In genomic region chr4:64530585-64530984, GRCm38 (mm10) we compare ENCODE assay signal across 8 mouse cellular contexts.
A peak's percentile ranks its signal among the peaks of the same experiment; 100 is the strongest.
DNase-seq lines count a peak whose midpoint lies in the region; ATAC-seq and TF ChIP-seq lines count a peak whose summit lies in the region.

No protein-coding gene starts in this region.

- TF ChIP-seq RAD21 in MEL (IDR thresholded peaks at IDR 0.05; ENCODE audit: low read depth, low read length) = no peak

- no peak overlapping the region for H3K27ac ChIP-seq in intestine, postnatal 0 days (ENCODE audit: low read depth, low read length)
- H3K27ac ChIP-seq in intestine, embryonic 16.5 days (ENCODE audit: low read length) = no peak overlapping the region
- H3K27ac ChIP-seq in MEL (ENCODE audit: control insufficient read depth, low read depth, low read length) = no peak overlapping the region
- no peak overlapping the region for H3K27ac ChIP-seq in cerebellum, adult 2 months (ENCODE audit: insufficient read depth, low read length)

- TF ChIP-seq EP300 in MEL (IDR thresholded peaks at IDR 0.05; ENCODE audit: low read depth in 1 of 2, low read length in 2 of 2) = no peak

- no peaks in the 10 kb centered on the region for H3K79me2 ChIP-seq in MEL (ENCODE audit: control insufficient read depth, insufficient read depth, low read length, poor library complexity)

- H3K4me1 ChIP-seq in intestine, postnatal 0 days (replicated peaks; ENCODE audit: control insufficient read depth, insufficient read depth, low read length) = no peaks in the 10 kb centered on the region
- no peaks in the 10 kb centered on the region for H3K4me1 ChIP-seq in intestine, embryonic 16.5 days (ENCODE audit: control insufficient read depth, insufficient read depth, low read length)
- no peaks in the 10 kb centered on the region for H3K4me1 ChIP-seq in MEL (ENCODE audit: control insufficient read depth in 1 of 2, insufficient read depth in 2 of 2, low read length in 2 of 2)
- H3K4me1 ChIP-seq in cerebellum, adult 2 months (ENCODE audit: control insufficient read depth, insufficient read depth, low read length) = no peaks in the 10 kb centered on the region

- TF ChIP-seq CTCF in intestine, postnatal 0 days (IDR thresholded peaks at IDR 0.05; ENCODE audit: low read depth) = peak; percentile 72
- peak in 1 of 3 experiments; percentile 21; a peak in 1 of 6 replicates for TF ChIP-seq CTCF in MEL (IDR thresholded peaks at IDR 0.05 in 2 of 3, conservative IDR thresholded peaks at IDR 0.05 in 1 of 3; ENCODE audit: control insufficient read depth in 1 of 3, insufficient read depth in 1 of 3, low read depth in 2 of 3, low read length in 3 of 3, poor library complexity in 1 of 3, severe bottlenecking in 1 of 3)
- peak; percentile 54; the same call in 1 of the 2 replicates for TF ChIP-seq CTCF in cerebellum, adult 2 months (IDR thresholded peaks at IDR 0.05; ENCODE audit: borderline replicate concordance, insufficient read depth, low read depth, low read length)

- no peak for TF ChIP-seq POLR2A in MEL (IDR thresholded peaks at IDR 0.05; ENCODE audit: control insufficient read depth in 1 of 2, insufficient read depth in 1 of 2, low read depth in 1 of 2, low read length in 2 of 2, poor library complexity in 1 of 2)
- no peak for TF ChIP-seq POLR2A in cerebellum, adult 2 months (IDR thresholded peaks at IDR 0.05; ENCODE audit: borderline replicate concordance, insufficient read depth, low read length)

- H3K9ac ChIP-seq in intestine, postnatal 0 days (ENCODE audit: low read depth, low read length) = no peak overlapping the region
- no peak overlapping the region for H3K9ac ChIP-seq in intestine, embryonic 16.5 days (ENCODE audit: low read depth, low read length)
- no peak overlapping the region for H3K9ac ChIP-seq in MEL (ENCODE audit: control insufficient read depth, low read depth, low read length, poor library complexity, severe bottlenecking)

- no peak overlapping the region for H3K4me3 ChIP-seq in intestine, postnatal 0 days (ENCODE audit: low read depth, low read length)
- no peak overlapping the region for H3K4me3 ChIP-seq in intestine, embryonic 16.5 days (ENCODE audit: low read length)
- no peak overlapping the region for H3K4me3 ChIP-seq in MEL (ENCODE audit: control insufficient read depth in 1 of 2, insufficient read depth in 1 of 2, low read depth in 2 of 2, low read length in 2 of 2)
- H3K4me3 ChIP-seq in cerebellum, adult 2 months (replicated peaks; ENCODE audit: insufficient read depth, low read depth, low read length) = no peak overlapping the region

- WGBS in intestine, postnatal 0 days = 60% methylated on average over 4 of the region's 4 CpGs
- WGBS in intestine, embryonic 16.5 days = 72% methylated on average over 4 of the region's 4 CpGs
- WGBS in cerebellum, adult 2 months = 82% methylated on average over 4 of the region's 4 CpGs

- H3K27me3 ChIP-seq in intestine, postnatal 0 days (replicated peaks; ENCODE audit: control insufficient read depth, insufficient read depth, low read length) = no peaks in the 10 kb centered on the region
- H3K27me3 ChIP-seq in intestine, embryonic 16.5 days (replicated peaks; ENCODE audit: control insufficient read depth, insufficient read depth, low read length) = no peaks in the 10 kb centered on the region
- no peaks in the 10 kb centered on the region for H3K27me3 ChIP-seq in MEL (ENCODE audit: control insufficient read depth in 1 of 2, insufficient read depth in 2 of 2, low read length in 2 of 2)
- no peaks in the 10 kb centered on the region for H3K27me3 ChIP-seq in cerebellum, adult 2 months (ENCODE audit: control insufficient read depth, insufficient read depth, low read length)

- no peak for ATAC-seq in intestine, postnatal 0 days
- no peak for ATAC-seq in intestine, embryonic 16.5 days

- no peaks in the 10 kb centered on the region for H3K9me3 ChIP-seq in intestine, postnatal 0 days (ENCODE audit: control insufficient read depth)
- H3K9me3 ChIP-seq in intestine, embryonic 16.5 days (ENCODE audit: control insufficient read depth, low read length) = no peaks in the 10 kb centered on the region
- no peaks in the 10 kb centered on the region for H3K9me3 ChIP-seq in MEL (replicated peaks; ENCODE audit: insufficient read depth, low read length)

- H3K36me3 ChIP-seq in intestine, postnatal 0 days (ENCODE audit: control insufficient read depth, insufficient read depth) = no peaks in the 10 kb centered on the region
- H3K36me3 ChIP-seq in intestine, embryonic 16.5 days (ENCODE audit: control insufficient read depth, insufficient read depth, low read length) = no peaks in the 10 kb centered on the region
- no peaks in the 10 kb centered on the region for H3K36me3 ChIP-seq in MEL (ENCODE audit: control insufficient read depth in 1 of 2, insufficient read depth in 2 of 2, low read length in 2 of 2)

- DNase-seq in MEL (ENCODE audit: low read depth, low spot score) = peak; percentile 9
- peak; percentile 19 to 54 for DNase-seq in cerebellum, adult 2 months
- peak; percentile 39 to 58 for DNase-seq in kidney, postnatal 36 days
- peak; percentile 27 to 38 for DNase-seq in right cerebral cortex, postnatal 10 days (ENCODE audit: low spot score in 2 of 2)
- DNase-seq in urinary bladder, postnatal 36 days (ENCODE audit: low spot score in 2 of 2) = no peak
- no peak for DNase-seq in urinary bladder, postnatal 4 days (ENCODE audit: low spot score in 2 of 2)

- H3K4me2 ChIP-seq in intestine, postnatal 0 days (replicated peaks; ENCODE audit: low read depth) = no peak overlapping the region
- no peak overlapping the region for H3K4me2 ChIP-seq in intestine, embryonic 16.5 days (ENCODE audit: low read depth, low read length)

TF ChIP-seq in MEL, 35 proteins besides CTCF, POLR2A, EP300 and RAD21:
- TF ChIP-seq NELFE (IDR thresholded peaks at IDR 0.05; ENCODE audit: low read depth, low read length) = no peak
- no peak for TF ChIP-seq GATA1 (IDR thresholded peaks at IDR 0.05; ENCODE audit: low read depth, low read length)
- TF ChIP-seq POLR2AphosphoS2 (IDR thresholded peaks at IDR 0.05; ENCODE audit: low read length) = no peak
- no peak for TF ChIP-seq UBTF (IDR thresholded peaks at IDR 0.05; ENCODE audit: borderline replicate concordance, insufficient read depth, low read depth, low read length)
- TF ChIP-seq CHD2 (IDR thresholded peaks at IDR 0.05; ENCODE audit: low read length) = no peak
- TF ChIP-seq HCFC1 (IDR thresholded peaks at IDR 0.05; ENCODE audit: low read depth, low read length) = no peak
- TF ChIP-seq MEF2A (IDR thresholded peaks at IDR 0.05; ENCODE audit: extremely low read depth, insufficient replicate concordance, low read depth, low read length, poor library complexity, severe bottlenecking) = no peak
- TF ChIP-seq ZC3H11A (IDR thresholded peaks at IDR 0.05; ENCODE audit: low read depth, low read length) = no peak
- no peak for TF ChIP-seq NRF1 (IDR thresholded peaks at IDR 0.05; ENCODE audit: insufficient read depth, low read depth, low read length, poor library complexity, severe bottlenecking)
- no peak for TF ChIP-seq TAL1 (IDR thresholded peaks at IDR 0.05; ENCODE audit: low read length)
- no peak for TF ChIP-seq ZKSCAN1 (IDR thresholded peaks at IDR 0.05; ENCODE audit: low read depth, low read length)

Comparison
In these comparisons a context has a peak if more than half of its experiments do, and no peak if none do; other contexts are left out.
1. DNase-seq: peak in MEL (single experiment), cerebellum, adult 2 months (2 of 2), kidney, postnatal 36 days (2 of 2) and right cerebral cortex, postnatal 10 days (2 of 2); none in urinary bladder, postnatal 36 days (0 of 2) and urinary bladder, postnatal 4 days (0 of 2).